Mouse (Mus musculus) skeletal muscle tissue, adult 2 months (tissue): Measurements from ENCODE around the gene Cc2d2b.

Source experiments
- DNase-seq: peaks from one replicate; pipeline ENCODE4 v3.0.0-alpha.2; 2012; ENCODE audit warnings: low read depth, low spot score

The Cc2d2b gene

GRCm38 (mm10) chr19:40748559-40748958 is at the start of gene Cc2d2b:
Gene Cc2d2b, plus strand, starts transcription at chr19:40748753.
- DNase-seq, result no peak

DNA sequence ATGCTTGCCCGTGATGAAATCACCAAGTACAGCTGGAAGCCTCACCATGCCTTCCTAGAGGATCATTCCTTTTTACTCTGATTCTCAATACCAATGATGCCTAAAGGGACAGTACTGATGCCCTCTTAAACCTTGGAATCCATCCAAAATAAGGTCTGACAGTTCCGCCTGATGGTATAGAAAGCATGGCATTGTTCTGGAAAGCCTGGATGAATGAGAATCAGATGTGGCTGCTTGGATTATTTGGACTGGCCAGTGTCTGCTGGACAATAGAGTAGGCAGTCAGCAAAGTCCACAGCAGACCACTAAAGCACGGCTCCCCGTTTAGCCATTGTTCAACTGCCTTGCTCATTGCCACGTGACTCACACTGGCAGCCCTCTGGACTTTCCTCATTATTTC is 48.7 kb upstream of the Cc2d2b start:
- DNase-seq, result no peak

- DNase-seq, result peak; percentile 49
Measured at GRCm38 (mm10) chr19:40702406-40702805, 46.1 kb upstream of the Cc2d2b start.

DNA sequence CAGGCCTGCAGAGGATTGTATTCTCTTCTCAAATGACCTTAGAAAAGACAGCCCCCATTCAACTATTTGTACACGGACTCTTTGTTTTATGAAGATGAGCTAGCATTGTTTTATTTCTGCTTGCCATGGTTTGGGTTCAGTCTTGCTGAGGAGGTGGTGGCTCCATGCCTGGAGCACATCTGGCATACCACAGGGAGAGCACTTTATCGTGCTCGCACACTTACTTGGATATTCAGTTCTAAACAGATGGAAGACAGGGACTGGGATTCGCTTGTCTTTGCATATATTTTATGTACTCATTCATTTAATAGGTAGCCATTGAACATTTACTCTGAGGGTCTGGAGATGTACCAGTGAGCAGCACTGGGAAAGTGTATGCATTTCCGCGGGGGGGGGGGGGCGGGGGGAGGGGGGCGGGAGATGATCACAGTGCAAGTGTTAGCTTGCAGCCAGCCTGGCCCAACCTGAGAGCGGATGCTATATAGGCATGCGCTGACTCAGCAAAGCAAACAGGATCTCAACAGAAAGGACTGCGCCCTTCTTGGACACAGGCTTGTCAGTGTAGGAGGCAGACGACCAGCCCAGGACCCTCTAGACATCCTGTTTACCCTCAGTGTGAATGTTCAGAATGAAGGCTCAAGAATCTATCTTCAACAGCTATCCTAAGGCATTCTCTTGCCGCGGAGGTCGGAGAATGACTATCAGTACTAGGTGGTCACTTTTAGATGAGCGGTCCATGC is 35.5 kb upstream of the Cc2d2b start:
- no peak for DNase-seq

- DNase-seq, result no peak
Measured at GRCm38 (mm10) chr19:40714700-40715099, 33.9 kb upstream of the Cc2d2b start.

GRCm38 (mm10) chr19:40716981-40717380 is 31.6 kb upstream of the Cc2d2b start:
- DNase-seq, result no peak

DNA sequence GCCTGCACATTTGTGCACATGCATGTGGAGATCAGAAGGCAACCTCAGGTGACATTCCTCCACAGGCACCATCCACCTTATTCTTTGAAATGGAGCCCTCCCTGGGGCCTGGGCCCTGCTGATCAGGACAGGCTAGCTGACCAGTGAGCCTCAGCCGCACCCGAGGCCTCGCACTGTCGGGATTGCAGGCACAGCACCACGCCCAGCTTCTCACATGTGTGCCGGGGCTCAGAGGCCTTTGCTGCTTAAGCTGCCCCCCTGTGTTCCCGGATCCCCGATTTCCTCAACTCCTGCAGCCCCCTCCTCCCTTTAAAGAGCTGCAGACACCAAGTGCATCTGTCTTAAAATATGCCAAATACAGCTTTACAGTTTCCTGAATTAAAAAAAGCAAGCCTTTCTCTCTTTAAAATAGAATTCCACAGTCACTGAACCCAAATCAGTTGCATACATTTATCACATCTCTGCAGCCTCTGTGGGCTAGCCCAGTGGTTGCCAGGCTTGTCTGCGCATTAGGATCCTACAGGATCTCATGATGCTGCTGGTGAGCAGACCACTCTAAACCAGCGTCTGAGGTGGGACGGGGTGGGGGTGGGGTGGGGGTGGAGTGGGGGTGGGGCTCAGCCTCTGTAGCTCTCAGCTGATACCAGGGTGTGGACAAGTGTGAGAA is 29.0 kb upstream of the Cc2d2b start:
- DNase-seq, result no peak

GRCm38 (mm10) chr19:40720381-40720780 is 28.2 kb upstream of the Cc2d2b start:
- no peak for DNase-seq

GRCm38 (mm10) chr19:40722137-40723038 is 26.2 kb upstream of the Cc2d2b start:
- no peak for DNase-seq

- DNase-seq, result no peak
Measured at GRCm38 (mm10) chr19:40723516-40723915, 25.0 kb upstream of the Cc2d2b start.

- DNase-seq, result peak; percentile 77
Measured at GRCm38 (mm10) chr19:40726148-40726547, 22.4 kb upstream of the Cc2d2b start.

- DNase-seq, result peak; percentile 46
Measured at GRCm38 (mm10) chr19:40726614-40727013, 21.9 kb upstream of the Cc2d2b start.

GRCm38 (mm10) chr19:40728213-40728612 is 20.3 kb upstream of the Cc2d2b start:
- no peak for DNase-seq

- peak; percentile 56 for DNase-seq
Measured at GRCm38 (mm10) chr19:40728732-40729420, 19.7 kb upstream of the Cc2d2b start.

DNA sequence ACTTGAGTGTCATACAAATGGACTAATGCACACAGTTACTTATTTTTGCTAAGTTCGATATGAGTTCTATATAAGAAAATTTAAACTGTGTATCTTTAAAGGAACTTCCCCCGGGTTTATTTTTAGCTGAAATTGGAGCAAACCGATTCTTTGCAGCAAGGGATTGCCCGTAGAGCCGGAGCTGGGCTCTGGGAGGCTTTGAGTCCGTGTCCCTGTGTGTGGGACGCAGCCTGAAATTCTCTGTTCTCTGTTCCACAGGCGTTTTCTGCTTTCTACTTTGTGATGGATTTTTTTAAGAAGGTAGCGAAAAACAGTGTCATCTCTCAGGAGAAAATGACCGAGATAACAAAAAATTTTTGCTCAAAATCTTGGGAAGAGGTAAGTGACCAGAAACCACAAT is 15.1 kb upstream of the Cc2d2b start:
- DNase-seq, result no peak

DNA sequence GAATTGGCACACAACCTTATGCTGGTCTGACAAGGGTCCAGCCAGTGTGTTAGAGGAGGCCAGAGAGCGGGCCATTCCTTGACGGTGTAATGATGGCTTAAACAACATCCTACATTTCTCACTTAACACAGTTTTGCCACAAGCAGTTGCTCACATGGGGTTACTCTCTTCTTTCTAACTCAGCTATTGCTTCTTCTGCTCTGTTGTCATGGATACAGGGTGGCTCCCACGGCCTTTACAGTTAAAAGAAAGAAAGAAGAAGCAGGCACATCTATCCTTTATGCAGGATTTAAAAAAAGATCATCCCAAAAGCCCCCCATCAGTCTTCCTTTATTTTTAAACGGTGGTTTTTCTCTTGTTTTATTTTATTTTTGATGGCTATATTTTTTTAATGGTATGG is 14.7 kb upstream of the Cc2d2b start:
- no peak for DNase-seq

DNA sequence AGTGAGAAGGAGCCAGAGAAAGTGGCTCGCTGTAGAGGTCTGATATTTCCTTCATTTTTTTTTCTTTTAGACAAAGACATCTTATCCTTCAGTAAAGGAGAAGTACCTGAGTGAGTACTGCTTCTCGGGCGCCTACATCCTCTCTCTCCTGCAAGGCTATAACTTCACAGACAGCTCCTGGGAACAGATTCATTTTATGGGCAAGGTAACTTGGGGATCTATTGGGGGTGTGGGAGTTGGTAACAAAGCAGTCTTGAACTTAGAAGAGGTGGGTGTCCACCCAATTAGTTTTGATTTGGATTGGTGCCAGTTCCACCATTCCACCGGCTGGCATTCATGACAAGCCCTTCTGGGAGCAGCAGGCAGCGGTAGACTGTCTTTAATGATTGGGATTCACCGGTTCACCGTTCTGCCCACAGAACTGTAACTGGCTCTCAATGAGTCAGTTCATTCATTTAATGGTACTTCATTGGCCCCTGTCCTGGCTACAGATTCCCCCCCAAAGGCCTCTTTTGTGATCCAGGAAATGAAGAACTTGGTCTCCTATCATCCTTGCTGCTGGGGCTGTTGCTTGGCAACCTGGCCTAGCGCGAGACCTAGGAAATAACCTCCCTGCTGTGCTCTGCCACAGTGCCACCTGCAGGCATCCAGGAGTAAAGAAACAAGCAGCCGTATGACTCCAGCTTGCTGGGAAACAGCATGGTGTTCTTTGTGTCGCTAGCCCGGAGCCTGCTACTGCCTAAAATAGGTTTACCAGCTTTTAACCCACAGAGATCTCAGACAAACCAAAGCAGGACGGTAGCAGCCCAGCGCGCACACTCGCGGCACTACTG is 11.7 kb upstream of the Cc2d2b start:
- DNase-seq, result peak; percentile 62

- no peak for DNase-seq
Measured at GRCm38 (mm10) chr19:40737613-40738012, 10.9 kb upstream of the Cc2d2b start.

DNA sequence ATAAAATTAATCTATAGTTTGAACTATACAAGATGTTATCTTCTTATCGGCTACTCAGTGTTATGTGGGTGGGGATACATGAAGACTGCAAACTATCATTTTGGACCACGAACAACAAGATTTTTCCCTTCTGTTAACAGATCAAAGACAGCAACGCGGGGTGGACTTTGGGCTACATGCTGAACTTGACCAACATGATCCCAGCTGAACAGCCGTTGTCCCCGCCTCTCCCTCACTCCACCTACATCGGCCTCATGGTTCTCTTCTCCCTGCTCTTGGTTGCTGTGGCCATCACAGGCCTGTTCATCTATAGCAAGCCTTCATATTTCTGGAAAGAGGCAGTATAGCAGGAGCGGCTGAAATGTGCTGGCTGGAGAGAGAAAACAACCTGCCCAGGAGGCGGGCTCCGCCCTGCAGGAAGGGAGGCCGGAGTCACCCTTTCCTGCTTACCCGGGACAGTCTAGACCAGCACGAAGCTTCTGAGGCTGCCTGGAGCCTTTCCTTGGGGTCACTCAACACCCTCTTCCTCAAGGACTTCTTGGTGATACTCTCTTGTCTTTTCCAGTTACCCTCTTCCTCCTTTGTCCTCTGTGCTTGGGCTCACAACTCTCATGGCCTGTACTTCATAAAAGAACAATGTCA is 9.7 kb upstream of the Cc2d2b start:
- no peak for DNase-seq

DNA sequence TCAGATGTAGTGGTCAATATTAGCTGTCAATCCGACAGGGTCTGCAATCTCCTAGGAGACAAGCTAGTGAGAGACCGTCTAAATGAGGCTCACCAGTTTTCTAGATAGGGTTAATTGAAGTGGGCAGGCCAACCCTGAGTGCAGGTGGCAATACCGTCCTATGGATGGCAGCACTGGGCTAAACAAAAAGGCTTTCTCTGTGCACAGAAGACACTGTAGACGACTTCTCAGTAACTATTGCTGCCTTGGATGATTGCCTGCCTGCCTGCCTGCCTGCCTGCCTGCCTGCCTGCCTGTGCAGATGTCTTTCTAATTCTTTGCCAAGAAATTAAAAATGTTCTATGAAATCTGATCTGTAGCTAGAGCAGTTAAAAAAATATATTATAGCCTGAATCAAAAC is 1.9 kb upstream of the Cc2d2b start:
- no peak for DNase-seq
